Mouse (Mus musculus) gastrocnemius, postnatal 4 days (tissue): ENCODE measurements around the gene Akna. TPM values are rescaled to one million over a fixed set of nuclear protein-coding genes. Genes with fewer than 3 reads are reported as not detected.

Experiments used
- DNase-seq, 2 experiments: peaks; one replicate each; pipeline ENCODE4 v3.0.0; 2021 to 2022; ENCODE audit warnings: low spot score in 2 of 2, mixed read lengths in 2 of 2
- total RNA-seq, 2 experiments: library from RNA; stranded (reverse); gene quantifications; 2 replicates each; pipeline ENCODE4 v1.2.3; 2021

The Akna gene
- total RNA-seq, 2 experiments from 2014 or later = 6.2 to 6.5 TPM

DNA sequence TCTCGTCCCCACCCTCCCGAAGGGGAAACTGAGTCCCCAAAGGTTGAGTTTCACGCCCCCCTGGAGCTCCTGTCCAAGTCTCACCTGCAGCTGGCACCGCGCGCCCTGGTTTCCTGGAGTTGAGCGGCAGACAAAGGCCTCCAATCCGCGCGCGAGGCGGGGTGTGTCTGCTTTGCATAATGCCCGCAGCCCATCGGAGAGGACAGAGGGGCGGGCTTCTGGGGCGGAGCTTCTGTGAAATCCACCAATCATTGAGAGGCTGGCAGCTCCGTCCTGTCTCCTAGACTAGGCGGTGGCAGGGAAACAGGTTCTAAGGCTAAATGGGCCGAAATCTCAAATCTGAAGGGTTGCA, 7.4 kb upstream of the Akna start:
- peak; percentile 84 to 93 for DNase-seq

DNA sequence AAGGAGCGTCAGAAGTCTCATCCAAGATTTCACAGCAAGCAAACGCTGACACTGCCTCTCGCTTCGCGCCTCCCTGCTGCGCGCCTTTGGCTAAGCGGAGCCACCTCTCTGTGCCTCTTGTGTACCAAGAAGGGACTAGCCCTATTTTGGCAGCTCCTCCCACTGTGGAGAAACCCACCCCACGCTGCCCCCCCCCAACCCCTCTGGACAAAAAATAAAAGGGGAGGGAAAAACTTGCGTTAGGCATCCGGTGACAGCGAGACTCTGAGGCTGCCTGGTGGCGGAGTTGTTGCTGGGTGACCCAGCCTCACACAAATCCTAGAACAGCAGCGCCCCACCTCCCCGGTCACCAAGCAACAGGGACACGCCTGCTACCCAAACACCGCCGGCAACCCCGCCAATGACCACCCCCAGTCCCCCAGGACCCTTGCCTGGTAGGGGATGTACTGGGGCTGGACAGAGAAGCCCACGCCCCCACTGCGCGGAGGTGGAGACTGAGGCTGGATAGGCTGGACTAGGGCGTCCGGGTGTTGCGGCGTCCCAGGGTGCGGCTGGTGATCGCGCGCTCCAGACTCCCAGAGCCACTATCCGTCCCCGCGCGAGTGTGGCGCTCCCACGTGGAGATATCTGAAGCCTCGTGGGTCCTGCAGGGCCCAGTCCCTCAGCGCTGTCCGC, 6.9 kb upstream of the Akna start:
- DNase-seq = peak; percentile 55 to 72

DNA sequence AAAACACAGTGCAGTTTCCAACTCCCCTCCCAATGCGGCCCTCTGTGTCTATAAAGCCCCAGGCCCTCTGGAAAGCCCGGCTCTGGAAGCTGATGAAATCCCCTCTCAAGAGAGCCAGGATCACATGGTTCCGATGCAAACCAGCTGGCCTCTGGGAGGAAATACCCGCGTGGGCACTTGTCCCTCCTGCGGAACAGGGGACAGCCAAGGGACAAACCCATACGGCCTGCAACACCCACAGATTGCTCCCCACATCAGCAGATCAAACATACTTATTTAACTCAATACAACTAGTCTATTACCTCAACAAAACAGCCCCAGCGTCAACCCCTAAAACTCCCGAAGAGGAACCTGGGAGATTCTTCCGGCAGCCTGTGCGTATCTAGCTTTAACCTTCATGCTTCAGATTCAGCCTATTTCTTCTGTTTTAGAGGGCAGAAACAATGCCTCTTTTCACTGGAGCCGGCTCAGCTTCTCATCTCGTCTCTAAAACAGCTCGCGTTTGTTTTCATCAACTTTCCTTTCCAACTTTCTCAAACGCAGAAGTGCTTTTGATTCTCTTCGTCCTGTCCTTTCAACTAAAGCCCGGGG, 6.3 kb upstream of the Akna start:
- DNase-seq = no peak

DNA sequence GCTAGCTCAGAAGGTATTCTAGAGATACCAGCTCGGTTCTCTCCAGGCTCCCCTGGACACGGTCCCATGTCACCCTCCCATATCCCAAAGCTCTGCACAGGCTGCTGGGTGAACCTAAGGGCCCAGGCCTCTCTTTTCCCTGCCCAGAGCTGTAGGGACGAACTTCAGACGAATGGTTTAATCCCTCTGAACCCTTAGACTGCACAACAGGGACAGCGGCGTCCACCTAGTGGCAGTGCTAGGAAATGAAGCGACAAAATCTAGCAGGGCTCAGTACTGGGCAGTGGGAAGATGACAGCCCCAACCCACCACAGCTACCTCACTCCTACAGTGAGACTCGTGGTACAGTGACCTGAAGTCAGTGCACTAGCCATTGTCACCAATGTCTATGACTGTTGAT, 5.5 kb upstream of the Akna start:
- DNase-seq = peak in 1 of 2 experiments; percentile 47

DNA sequence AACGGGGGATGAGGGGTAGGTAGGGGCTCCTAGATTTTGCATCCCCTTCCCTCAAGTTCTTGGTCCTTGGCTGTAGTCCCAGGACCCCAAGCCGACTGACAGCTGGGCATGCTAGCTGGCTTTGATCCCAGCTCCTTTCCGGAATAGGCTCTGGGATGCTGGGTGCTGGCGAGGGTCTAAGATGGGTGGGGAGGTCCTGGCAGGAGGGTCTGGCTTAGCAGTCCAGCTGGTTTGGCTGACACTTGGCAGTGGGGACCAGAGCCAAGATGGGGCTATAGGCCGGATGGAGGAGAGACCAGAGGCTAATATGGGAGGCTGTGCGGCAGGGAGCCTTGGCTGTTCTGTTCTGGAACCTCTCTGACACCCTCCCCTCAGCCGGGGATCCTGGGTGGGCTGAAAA, 5.1 kb upstream of the Akna start:
- no peak for DNase-seq

DNA sequence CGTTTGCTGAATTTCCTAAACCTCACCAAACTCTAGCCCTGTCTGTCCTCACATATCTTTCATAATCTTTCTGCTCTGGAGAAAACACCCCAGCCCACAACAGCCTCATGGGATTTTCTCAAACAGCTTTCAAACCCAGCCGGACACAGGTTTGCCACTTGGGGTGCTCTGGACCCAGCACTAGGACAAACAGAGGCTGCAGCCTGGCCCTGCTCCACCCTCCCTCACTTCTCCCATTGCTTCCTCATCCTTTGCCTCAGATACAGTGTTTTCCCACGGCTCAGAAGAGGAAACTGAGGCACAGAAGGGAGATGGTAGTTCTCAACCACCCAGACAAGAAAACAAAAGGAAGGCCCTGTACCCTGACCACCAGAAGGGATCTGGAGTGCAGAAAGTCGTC, 2.5 kb upstream of the Akna start:
- DNase-seq = no peak

DNA sequence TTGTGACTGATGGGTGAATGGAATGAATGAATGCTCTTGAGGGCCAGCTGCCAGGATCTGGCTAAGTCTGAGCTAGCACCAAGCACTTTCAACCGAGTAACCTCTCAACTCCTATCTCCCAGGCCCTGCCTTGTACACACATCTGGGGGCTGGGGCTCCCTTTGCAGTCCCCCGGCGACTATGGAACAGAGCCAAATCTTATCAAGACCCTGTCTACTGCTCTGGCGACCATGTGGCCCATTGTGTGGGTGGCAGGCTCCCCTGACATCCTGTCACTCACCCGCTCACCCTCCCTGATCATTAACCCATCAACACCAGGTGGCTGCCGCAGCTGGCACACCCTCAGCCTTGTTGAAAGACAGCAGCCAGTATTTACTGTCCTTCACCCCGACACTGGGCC, 1.9 kb upstream of the Akna start:
- DNase-seq = no peak

DNA sequence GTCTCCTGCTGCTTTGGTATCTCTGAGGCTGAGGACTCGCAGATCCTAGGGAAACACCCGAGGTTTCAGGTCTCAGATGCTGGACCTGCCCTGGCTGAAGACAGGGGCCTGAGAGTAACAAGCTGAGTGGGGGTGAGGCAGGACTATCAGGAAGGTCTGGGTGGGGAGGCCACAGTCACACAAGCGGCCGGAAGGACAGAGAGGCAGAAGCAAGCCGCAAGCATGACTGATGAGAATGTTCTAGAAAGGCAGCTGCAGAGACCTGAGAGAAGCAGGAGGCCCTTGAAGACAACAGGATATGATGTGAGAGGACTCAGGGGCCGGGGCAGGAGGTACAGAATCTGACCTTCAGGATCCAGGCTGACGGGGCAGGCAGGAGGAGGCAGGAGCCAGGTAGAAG, 1.1 kb upstream of the Akna start:
- no peak for DNase-seq

DNA sequence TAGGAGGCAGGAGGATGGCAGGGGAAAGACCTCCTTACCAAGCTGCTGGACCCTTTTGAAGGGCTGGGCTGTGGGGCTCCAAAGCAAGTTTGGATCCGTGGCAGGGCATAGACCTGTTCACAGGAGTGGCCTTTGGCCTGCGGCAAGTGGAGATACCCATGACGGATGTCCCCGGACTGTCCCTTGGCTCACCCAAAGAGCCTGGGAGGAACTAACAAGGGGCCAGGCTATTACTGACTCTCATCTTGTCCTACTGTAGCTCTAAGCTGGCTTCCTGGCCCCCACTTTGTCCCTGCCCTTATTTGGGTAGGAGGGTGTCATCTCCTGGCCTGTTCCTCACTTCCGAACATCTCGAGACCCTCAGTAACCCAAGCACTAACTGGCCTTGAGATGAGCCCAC, 596 bp downstream of the Akna start:
- no peak for DNase-seq

DNA sequence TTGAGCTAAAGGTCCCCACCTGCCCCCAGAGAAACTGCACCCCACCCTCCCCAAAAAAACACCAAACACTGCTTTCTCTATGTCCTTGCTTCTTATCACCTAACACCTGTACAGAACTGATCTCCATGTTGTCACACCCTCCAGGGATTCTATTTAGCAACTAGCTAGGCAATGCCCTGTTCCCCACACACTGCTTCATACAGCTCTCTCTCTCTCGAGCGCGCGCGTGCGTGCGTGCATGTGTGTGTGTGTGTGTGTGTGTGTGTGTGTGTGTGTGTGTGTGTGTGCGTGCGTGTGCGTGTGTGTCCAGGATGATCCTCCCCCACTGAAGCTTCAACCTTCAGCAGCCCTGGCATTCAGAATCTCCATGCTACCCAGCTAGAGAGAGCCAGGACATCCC, 1.1 kb downstream of the Akna start:
- no peak for DNase-seq

DNA sequence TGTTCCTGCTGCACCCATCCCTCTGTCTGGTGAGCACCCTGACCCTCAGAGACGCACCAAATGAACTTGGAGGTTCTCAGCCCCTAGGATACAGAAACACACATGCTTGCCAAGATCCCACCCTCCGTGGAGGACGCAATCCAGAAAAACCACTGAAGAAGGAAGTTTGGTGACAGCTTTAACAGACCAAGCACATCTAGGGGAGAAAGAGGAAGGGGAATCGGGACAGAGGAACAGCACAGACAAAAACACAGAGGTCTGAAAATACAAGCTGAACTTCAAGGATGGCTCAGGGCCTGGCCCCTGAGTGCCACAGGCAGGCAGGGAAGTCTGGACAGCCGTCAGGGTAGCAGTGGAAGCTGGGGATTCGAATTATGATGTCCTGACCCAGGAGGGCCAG, 1.5 kb downstream of the Akna start:
- DNase-seq = no peak

DNA sequence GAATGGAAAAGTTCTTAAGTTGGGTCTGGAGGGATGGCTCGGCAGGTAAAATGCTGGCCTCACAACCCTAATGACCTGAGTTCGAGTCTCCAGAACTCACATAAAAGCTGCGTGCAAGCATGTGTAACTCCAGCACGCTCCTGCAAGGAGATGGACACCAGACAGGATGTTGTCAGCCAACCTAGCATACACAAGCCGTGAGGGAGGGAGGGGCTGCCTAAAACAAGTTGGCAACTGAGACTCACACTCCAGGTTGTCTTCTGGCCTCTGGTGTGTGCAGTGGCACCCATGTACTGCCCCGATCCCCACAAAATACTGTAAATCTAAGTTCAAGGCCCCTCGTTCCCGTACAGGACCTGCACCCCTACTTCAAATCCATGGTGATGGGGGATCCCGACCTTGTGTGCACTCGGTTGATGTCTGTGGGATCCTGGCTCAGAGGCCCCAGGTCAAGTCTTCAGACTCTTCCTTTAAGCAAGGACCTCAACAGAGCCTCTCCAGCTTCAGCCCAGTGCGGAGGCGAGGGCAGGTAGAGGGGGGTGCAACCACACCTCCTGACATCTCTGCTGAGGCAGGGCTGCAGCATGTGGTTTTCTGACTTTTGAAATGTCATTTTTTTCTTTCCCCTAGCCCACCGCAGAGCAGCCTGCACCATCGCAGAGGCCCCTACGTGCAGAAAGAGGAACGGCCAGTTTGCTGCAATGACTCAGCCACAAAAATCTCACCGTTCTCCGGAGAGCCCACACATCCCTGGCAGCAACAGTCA, 2.4 kb downstream of the Akna start:
- no peak for DNase-seq

DNA sequence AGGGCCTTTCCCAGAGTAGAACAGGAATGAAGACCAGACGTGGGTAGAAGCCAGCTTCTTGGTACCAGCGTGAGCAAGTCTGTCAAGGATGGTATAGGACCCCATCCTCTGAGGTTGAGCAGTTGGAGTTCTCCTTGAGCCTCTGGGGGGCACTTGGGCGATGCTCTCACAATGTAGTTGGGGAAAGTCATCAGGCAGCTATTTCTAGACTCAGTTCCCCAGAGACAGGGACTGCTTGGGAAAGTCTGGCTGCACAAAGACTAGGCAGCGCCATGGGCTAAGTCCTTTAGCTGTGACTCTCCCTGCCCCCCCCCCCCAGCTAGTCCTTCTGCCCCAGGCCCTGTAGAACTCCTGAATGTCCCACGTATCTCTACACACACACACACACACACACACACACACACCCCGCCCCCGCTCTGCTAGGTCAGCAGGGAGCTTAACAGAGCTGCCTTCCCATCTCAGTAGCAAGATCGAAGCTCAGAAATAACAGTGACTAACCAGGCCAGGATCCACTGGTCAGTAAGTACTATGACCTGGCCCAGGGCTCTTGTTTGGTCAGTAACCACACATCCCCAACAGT, 3.4 kb downstream of the Akna start:
- no peak for DNase-seq

DNA sequence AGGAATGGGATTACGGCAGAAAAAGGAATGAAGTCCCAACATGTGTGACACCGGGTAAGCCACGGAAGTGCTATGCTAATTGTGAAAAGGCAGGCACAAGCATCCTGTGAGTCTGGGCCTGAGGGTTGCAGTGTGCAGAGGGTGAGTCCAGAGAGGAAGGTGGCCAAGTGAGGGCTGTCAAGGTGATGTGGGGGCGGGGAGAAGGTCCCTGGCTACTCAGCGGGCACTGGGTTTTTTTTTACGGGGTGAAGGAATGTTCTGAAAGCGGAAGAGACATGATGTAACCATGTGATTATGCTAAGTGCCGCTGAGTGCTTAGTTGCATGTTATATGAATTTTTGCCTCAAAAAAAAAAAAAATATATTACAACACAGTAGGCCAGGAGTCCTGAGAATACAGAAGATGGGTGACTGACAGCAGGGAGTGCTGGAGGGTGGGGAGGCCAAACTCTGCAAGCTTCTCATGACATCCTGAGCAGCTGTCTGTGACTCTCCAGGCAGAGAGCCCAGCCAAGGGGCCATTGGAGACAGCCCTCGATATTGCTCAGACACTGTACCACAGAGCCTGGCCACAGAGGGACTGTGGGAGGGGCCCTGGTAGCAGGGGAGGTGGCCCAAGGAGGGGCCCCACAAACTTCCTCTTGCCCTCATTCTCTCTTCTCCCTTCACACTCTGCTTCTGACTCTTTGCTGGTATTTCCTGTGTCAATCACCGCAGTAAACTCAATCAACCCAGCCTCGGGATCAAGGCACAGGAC, 4.1 kb downstream of the Akna start:
- peak in 1 of 2 experiments; percentile 70 for DNase-seq

DNA sequence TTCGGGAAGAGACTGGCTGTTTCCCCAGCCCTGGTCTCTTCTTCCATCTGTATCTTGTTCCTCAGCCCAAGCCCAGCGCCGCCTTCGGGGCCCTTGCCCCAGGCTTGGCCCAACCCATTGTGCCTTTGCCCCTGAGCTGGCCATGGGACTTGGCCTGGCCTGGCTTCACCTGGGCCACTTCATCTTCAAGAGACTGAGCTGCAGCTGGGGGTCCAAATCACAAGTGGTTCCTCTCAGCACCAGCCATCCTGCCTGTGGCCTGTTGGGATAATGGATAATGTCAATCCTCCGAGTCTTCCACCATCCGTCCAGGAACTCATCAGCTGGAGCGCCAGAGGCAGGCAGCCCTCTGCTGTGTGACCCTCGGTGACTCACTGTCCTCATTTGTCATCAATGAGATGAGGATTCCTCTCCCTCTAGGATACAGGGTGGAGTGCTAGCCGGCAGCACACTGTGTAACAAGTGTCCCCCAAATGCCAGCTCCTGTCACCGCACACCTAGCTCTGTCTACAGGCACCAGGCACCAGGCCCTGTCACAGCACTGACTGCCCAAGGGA, 5.1 kb downstream of the Akna start:
- no peak for DNase-seq

DNA sequence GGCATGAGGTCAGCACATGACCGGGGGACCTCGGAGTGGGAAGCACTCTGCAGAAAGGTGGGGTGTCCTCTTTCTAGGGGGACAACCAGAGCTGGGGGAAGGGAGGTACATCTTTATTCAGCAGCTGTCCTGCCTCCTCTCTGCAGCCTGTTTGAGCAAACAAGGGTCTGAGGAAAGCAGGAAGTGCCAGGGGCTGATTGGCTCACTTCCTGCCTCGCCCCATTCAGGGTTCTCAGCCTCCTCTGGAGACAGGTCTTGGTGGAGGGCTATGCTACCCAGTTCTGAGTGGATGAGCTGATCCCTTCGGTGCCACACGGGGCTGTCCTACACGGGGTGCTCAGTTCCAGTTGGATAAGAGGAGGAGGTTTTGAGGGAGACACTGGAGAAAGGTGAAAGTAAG, 11.8 kb downstream of the Akna start:
- no peak for DNase-seq

DNA sequence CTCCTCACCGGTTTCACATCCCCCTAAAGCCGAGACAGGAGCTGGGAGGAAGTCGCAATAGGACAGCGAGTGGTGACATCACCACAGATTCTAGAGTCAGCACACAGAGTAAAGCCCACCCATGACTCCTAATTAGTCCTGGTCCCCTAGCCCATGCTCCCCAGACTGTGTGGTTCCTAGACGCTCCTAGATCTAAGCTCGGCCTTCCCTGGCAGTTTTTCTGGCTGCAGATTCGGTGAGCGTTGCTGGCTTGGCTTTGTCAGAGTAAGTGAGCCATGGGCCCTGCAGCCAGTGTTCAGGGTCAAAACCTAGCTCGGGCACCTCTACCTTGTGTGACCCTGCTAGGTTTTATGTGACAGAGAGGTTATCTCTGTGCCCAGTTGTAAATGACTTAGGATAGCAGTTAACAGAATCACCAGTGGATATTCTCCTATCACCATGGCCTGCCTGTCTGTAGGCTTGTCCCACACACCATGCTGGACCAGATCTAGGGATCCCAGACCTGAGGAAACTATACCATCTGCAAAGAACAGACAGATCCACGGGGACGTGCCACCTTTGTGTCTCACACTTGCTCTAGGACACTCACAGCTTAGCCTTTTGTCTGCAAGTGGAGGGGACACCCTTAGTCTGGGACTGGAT, 13.1 kb downstream of the Akna start:
- no peak for DNase-seq

DNA sequence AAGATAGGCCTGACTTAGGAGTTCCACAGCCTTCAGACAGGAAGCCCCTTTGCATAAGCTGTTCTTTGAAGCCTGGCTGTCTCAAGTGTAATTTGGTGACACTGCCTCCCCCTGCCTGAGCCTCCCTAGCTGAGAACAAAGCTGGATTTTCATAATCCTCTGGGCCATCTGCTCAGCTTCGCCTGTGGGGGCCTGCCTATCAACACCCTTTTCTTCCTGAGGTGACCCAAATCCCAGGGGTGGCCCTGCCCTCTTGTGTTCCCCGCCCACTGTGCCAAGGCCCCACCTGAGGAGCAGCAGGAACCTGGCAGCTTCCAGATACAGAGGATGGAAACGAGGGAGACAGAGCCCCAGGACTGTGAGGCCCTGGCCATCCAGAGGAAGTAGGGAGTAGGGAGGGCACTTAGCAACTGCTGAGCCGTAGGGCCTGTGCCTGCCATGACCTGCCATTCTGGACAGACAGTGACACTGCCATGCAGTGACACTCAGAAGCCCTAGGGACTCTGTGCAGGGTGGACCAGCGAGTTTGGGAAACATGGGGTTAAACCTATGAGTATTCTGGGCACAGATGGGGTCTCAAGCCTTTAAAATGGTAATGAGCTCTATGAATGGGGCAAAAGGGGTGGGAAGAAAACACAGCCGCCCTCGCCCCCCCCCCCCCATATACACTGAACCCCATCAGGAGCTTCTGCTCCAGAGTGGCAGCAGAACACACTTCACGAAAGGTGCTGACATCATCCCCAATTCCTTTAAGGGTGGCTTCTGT, 13.8 kb downstream of the Akna start:
- no peak for DNase-seq

DNA sequence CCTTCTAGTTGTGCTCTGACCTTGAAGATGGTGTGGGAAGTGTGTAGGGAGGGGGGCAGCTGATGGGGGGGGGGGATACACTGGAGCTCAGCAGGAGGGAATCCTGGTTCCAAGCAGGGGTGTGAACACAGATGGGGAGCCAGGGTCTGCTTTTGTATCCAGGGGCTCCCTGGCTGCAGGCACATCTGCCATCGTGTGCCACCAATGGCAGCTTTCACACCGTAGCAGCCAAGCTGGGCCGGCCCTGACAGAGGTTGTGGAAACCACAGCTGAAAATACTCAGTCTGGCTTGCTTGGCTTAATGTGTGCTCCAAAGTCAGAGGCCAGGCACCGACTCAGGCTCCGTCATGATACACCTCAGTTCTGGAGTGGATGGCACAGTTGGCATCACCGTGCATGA, 15.1 kb downstream of the Akna start:
- no peak for DNase-seq

DNA sequence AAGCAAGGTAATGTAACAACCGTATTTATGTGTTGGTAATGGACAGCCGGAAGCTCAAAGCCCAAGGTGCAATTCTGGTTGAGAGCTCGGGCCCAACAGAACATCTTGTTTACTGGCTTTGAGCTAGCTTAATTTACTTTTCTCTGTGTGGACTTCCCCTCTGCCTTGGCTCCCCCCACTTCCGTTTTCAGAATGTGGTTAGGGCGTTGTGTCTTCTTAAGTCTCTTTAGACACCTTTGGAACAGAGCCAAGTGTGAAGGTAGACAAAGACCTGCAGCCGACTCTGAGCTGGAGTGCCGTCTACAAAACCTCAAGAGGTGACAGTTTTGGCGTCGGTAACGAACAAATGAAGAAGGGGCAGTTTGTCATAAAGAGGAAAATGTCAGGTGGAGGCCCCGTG, 17.4 kb downstream of the Akna start:
- DNase-seq = no peak
